Mouse (Mus musculus): ENCODE measurements around the gene Epha4.

Epha4 gene

DNA sequence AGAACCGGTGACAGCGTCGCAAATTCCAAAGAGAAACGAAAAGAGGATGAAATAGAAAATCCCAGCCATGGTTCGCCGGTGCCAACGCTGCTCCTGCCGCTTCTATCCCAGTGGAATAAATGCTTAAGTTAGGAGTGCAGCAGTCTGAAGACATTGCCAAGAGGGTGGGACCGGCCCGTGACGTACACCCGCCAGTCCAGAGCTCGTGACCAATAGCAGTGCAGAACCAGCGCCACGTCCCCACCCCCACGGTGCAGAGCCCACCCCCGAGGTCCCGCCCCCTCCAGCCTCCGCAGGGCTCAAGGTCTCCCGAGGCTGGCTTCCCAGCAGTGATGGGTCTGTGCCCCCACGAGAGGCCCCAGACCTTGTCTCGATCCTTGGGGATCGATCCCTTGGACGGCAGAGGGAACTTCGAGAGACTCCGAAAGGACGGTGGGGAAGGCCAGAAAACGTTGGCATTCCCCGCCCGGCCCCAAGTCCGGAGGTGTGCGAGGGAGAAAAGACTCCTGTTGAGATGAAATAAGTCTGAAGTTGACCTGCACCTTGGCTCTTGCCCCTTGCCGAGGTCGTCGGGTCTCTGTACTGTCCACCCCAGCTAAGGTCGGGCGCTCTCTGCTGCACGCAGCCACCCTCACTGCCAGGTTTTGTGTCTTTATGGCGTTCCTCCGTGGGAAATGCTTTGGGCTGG lies at the start of gene Epha4:
Epha4 (minus strand) TSS at position 126 of the 688 bp plus-strand sequence.
- DNase-seq = peak; percentile 96 to 97

DNA sequence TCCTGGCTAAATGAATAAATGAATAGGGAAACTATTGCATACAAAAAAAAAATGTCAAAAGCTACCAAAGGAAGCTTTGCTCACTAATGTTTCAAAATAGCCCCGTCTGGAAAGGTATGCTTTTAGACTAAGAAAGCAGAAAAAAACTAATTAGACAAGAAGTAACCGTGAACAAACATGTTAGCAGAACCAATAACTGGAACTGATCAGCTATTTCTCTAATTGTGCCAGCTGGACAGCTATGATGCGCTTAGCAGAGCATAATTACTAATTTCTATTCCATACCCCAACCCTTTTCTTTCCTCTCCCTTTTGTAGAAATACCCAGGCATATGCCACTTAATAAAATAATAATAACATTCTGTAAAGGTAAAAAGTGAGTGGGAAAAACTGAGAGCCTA lies 41.3 kb upstream of the Epha4 start:
- no peak for DNase-seq

DNA sequence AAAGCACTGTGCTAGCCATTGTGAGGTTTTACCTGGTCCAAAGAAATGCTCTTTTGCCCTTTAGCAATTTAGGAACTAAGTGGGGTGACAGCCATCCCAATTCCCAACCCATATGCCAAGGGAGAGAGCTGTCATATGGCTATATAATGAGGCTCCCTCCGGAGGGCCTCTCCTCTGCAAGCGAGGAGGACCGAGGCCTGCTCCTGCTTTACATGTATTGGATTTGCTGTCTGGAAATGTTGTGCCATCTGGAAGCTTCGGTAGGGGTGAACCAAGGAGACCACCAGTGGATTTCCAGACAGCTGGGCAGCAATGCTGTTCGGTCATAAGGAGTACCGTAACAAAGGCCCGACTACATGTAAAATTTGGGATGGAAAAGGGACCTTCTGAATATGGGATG lies 37.0 kb upstream of the Epha4 start:
- no peak for DNase-seq

DNA sequence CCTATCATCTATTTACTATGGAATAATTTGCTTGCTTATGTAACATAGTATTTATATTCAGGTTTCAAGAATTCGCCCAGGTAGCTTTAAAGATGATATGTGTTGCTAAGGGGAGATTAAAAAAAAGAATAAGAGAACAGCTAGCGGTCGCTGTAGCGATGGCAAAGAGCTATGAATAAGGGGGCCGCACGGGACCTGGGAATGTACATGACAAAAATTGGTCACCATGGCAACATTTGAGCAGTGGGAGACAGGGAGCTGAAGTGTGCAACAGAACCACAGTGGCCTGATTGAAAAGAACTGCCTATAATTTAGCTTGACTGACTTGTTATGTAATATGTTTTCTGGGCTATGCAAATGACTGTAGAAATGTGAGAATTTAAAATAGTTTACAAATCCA lies 30.8 kb upstream of the Epha4 start:
- no peak for DNase-seq

DNA sequence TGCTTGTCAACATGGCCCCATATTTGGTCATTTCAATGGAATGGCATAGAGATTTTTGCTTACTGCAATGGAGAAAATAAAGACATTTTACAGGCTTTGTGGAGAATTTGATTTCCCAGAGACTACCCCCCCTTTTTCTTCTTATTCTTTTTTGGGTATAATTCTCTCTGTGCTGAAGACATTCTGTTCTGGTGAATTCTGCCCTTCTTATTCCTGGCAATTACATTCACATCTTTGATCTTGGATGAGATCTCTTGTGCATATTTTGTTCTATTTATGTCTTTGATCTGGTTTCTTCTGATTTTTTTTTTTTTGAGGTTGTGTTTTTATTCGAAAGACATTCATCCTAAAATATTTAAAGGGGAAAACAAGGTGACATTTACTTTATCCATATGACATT lies 30.1 kb upstream of the Epha4 start:
- no peak for DNase-seq

DNA sequence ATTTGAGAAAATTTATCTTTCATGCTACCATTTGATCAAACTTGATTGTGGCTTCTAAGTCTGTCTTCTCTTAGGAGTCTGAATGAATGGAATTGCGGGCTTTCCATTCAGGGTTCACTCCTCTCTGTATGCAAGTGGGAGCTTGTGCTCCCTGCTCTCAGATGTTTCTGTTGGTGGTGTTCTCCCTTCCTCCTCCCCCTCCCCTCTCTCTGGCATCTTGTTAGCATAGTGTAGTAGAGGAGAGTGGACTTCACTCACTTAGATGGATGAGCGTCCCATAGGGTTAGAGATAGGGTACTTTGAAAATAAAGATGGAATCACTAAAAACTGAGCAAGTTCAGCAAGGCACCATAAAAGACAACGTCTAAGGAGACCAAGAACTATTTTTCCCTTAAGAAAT lies 29.4 kb upstream of the Epha4 start:
- DNase-seq = no peak

DNA sequence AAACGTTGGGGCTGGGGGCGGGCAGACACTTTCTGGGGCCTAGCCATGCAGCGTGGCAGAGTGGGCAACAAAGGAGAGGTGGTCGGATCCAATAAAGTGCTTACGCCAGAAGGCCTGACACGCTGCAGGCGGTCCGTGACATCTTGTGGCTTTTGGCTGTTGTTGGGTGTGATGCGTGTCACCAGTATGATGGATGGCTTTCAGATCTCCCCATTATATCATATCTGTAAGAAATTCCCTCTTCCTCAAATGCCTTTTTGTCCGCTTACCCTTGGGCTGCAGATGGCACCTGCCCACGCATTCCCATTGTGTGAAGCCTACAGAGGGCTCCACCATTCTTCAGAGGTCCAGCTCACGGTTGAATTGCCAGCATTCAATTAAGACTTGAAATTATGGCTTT lies 25.1 kb upstream of the Epha4 start:
- no peak for DNase-seq

DNA sequence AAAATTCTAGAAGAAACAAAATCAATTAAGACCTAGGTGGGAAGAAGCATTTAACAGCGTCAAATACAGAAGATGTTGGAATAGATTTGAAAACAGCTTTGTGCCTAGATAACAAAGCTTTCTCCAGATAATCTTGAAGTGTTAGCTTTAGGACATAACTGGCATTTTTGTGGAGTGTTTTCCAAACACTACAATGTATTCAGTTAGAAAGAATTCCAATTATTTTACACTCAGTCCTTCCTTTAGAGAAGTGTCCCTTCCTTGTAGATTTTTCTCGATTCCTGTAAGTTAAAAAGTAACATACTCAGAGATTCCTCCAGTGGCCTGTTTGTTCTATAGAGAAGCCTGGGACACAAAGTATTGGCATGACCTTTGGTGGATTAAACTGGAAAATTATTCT lies 23.7 kb upstream of the Epha4 start:
- DNase-seq = no peak

DNA sequence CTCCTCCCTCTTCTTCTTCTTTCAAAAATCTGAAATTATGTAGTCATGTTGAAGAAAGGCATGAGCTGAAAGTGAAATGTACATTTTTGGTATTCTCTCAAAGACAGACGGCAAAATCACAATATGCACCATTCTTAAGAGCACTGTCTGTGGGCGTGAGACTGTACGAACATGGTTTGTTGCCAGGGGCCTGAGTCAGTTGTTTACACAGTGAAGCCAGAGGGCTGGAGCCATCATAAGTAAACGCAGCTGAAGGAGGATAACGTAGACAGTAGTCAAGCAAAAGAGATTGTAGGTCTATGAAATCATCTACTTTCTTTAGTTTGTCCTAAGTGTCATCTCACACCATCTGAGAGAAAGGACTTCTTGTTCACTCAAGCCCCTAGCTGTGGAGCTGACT lies 21.0 kb upstream of the Epha4 start:
- no peak for DNase-seq

DNA sequence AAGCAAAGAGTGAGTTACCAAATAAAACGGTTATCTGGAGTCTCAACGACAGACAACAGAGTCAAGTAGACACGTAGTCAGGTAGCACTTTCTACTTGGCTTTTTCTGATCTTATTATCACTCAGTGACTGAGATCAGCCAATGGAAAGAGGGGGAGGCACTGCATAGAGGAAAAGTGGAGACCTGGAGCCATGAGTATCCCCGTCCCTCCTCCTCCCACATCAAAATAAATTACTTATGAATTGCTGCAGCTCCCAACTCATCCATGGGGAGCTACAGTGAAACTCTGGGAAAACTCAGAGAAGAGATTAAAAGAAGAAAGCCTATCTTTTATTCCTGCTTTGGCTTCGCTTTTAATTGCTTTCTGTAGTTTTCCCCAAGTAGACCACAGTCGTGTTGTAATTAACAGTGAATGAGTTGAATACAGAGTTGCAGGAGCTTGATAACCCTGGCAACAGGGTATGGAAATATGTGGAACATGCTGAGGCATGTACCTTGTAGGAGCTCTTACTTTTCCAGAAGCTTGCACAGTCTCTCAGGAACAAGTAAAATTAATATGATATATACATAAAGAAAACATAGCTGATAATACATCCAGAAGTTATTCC lies 17.8 kb upstream of the Epha4 start:
- DNase-seq = no peak

DNA sequence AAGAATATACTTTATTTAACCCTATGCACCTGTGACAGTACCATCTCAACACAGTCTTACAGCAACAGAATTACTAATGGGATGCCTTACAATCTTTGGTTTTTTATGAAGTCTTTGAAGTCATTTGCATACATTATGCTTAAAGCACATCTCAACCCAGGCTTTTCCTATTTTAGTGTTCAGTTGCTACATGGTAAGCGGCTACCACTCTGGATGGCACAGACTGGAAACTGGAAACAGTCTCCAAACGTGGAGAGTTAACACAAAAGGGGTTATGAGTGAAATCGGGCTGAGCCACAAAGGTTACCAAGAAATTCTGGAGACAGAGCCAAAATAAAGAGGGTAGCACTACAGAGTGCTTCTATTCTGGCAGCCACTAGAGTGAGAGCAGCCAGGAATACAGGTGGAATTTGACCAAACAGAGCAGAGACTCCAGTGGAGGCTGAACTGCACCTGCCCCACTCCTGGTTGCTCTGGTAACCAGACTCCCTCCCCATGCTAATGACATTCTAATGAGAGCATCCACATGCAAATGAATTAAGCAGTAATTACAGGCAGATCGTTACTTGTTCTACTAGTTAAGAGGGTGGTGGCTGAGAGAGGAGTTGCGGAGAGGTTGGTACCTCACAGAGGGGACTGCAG lies 17.2 kb upstream of the Epha4 start:
- peak in 1 of 2 experiments; percentile 10 for DNase-seq

DNA sequence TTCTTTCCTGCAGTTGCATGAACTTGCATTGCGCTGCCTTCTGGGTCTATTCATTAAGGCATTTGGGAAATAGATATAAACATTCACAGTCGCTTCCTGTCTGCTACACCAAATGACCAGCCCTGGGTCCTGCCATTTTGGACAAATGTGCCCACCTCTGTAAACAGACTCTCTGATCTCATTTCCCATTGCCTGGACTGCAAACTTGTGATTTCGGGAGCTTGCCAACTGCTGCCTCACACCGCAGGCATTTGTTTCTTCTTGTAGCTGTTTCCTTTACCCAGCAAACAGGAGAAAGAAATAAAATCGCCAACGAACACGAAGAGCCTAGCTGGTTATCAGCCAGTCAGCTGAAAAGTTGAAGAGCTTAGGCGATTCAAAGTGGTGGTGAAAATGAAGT lies 10.2 kb upstream of the Epha4 start:
- no peak for DNase-seq

DNA sequence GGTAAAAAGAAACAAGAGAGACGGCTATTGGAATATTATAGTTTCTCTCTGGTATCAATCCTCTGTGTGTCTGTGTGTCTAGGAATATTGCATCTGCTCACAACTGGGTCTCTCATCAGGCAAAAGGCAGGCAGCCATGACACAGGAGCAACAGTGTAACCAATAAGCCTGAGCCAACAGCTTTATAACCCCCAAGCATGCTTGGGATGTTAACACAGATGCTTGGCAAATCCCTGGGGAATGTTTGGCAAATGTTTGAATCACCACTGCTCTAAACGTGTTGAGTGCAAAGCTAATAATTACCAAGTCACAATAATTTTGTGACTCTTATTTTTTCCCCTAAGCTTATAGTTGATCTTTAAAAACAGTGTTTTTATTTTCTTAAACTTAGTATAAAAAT lies 8.5 kb upstream of the Epha4 start:
- DNase-seq = no peak

DNA sequence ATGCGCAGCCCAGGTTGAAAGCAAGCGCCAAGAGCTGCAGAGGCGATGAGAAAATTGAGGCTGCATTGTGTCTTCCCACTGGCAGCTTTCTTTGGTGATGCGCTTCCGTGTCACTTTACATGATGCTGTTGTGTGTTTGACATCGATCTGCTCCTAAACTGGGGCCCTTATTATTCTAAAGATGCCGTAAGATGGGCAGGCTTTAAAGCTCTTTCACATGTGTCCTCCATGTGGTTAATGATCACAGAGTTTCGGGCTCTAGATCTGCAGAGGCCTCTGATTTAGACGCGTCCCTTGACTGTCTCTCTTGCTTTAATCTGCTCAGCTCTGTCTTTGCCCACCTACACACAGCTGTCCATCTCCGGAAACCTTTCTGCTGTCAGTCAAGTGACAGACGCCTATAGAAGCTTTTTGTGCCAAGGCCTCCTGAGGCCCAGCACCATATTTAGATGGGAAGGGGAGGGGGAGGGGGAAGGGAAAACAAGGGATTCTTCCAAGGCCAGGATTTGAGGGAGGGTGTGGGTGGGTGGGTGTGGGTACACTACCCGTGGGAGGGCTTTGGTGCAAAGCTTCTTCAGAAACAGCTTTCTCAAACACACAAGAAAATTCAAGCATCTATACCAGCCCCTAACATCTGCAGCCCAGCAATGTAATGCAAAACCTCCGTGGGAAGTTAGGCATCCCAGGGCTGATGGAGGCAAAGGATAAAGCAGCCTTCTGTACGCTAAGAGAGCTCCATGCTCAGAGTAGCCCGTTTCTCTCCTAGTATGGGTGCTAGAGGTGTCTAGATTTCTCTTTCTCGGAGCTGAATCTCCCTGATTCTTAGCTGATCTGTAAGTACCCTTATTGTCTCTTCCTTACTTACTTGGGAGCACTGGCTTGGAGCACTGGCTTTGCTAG lies 7.0 kb upstream of the Epha4 start:
- no peak for DNase-seq

DNA sequence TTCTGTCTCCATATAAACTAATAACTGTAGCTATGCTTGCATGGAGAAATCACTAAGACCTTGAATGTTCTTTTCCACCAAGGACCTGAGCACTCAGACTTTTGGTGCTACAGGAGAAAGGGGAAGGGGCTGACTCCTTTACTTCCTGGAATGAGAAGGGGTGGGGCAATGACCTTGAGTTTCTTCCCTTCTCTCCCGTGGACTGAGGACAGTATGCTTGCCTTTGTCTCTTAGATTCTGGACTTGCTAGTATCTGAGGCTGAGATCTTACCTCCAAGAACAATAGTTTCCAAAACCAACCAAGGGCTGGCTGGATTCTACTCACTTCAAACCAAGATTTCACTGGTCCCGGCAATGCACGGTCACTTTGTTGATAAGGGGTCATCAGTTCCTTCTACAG lies 3.8 kb upstream of the Epha4 start:
- DNase-seq = no peak

DNA sequence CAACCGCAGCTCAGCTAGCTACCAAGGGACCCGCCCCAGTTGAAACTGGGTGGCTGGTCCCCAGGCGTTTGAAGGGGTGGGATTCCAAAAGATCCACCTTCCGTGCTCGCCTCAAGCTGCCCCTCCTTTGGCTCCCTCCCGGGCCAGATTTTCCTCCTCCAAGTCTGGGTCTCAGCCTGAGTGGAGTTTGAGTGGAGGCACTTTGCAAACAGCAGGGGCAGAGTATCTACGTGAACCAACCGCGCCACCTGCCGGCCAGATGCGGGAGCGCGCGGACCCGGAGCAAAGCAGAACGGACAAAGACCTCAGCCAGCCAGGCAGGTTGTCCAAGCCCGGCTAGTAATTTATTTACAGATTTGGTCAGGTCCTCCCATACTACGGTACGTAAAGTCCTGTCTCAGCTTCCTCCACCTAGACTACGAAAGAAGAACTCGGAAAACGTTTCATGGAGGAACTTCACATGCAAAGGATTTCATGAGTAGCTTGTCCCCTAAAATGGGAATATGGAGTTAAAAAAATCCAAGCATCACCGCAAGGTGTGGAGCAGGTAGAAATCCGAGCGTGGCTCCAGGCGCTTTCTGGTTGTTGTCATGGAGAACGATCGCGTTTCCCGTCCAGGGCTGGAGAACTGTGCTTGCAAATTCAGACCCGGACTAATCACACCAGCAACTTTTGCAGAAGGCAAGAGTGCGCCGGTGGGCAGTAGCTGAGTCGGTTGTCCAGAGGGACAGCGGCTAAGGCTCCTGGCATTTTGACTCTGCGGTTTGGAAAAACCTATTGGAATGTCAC lies 1.5 kb upstream of the Epha4 start:
- peak; percentile 95 to 98 for DNase-seq

DNA sequence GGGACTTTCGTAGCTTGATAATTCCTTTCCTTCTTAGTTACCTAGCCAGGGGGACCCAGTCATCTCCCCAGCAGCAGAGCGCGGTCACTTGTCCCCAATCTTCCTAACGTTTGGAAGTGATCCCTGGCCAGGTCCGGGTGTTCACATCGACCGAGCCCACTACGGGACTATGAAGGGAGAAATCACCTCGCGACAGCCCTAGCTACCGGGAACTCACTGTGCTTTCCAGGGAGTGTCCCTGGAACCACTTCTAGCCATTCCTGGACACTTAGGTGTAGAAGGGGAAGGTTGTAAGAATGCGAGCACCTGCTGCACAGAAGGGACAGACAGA lies 728 bp upstream of the Epha4 start:
- DNase-seq = peak in 1 of 2 experiments; percentile 45

DNA sequence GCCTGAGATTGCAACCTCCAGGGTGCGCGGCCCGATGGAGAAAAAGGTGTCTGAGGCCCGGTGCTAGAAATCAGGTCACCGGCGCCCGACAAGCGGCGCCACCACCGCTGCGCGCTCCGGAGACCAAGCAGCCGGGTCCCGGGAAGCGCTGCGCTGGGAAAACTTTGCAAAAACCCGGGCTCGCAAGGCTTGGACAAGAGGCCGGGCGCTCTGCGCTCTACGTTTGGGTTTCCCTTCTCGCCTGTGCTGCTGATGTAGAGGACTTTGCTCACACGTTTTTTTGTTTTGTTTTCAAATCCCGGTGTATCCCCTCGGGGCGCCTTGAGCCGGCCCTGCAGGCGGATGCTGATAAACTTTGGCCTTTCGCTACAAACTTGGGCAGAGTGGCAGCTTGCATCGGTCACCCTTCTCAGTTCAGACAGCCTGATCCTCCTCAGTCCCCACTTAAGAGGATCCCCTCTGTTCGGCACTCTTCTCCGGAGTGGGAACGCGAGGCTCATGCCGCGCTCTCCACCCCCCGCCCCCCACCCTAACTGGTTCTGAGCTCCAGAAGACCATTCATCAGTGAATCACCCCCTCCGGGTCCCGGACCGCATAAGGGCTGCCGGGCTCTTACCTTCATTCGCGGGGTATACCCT lies 444 bp downstream of the Epha4 start:
- peak; percentile 49 to 78 for DNase-seq

DNA sequence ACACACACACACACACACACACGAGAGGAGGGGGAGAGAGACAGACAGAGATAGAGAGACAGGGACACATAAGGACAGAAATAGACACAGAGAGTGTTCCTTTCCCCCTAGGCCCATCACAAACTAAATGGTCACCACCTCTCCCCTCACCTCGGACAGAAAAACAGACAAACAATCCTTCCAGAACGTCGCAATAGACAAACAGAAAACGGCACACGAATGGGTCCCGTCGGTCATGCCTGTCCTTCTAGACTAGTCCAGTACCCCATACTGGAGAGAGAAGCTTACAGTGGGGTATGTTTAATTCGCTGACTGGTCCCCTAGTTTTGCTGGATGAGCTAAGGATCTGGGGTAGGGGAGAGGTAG lies 946 bp downstream of the Epha4 start:
- no peak for DNase-seq

DNA sequence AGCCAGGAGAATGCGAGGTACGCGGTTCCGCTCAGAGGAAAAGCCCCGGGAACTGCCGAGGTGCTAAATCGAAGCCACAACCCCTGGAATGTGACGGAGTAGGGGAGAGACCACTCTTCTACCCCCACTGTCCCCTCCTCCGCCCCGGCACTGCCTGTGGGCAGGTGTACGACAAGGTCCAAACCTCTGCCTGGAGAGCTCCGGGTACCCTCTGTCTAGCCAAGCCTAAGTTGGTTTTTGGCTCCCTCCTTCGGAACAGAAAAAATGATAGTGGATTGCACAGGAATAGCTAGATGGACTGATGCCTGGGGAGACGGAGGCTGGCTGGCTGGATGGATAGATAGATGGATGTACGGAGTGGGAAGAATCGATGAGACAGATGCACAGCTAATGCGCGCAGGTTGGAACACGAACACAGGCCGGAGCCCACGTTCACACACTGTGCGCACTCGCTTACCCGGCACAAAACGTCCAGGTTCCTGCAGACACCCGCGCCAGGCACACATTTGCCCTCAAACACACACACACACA lies 1.4 kb downstream of the Epha4 start:
- DNase-seq = peak; percentile 66 to 76

DNA sequence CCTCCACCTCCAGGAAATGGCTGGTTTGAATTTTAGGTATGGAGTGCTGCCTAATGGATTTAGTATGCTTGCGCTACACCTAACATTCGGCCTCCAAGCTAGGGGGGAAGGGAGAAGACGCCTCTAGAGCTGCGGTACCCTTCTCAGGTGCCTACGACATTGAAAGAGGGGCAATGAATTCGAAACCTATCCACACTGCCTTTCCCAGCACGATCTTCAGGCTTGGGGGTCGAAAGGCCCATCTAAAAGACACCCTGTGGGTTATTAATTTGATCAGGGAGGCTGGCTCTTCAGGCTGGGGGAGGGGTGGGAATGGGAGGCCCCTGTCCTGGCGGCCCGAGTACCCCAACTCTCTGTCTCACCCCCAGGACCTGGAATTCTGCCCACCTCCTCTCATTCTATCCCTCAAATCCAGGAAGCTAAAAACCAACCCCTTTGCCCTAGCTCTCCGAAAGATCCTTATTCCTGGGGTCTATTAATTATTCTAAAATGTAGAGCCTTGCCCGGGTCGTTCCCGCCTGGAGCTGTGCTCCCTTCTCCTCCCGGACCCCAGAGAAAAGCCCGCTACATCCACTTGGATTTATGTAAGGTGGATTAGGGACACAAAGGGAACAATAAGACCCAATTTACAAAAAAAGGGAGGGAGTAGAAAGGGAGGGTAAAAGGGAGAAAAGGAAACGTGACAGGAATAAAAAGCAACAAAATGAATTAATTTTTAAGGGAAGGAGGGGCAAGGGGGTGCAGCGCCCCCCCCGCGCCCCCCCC lies 2.3 kb downstream of the Epha4 start:
- no peak for DNase-seq

Data from kidney, postnatal 36 days (tissue).